Mouse (Mus musculus) CH12.LX (cell line): ENCODE data around the gene Defb7. TPM values are rescaled to one million over a fixed set of nuclear protein-coding genes. Genes with fewer than 3 reads are reported as not detected.

Experiments
- DNase-seq: peaks from one replicate; pipeline ENCODE4 v3.0.0-alpha.2; 2013; ENCODE audit errors: extremely low read depth
- H3K27ac ChIP-seq: 2 replicates; pipeline ENCODE4 v1.5.1; 2012; ENCODE audit warnings: low read depth, mild to moderate bottlenecking, control low read depth, moderate library complexity; ENCODE audit not compliant: insufficient read depth
- H3K27me3 ChIP-seq: replicated peaks from 2 replicates; pipeline ENCODE3; 2012; ENCODE audit warnings: inconsistent platforms
- H3K36me3 ChIP-seq, 2 experiments: replicated peaks in 1 of 2; 2 replicates each; pipeline versions ENCODE3 to v1.6.1; 2012; ENCODE audit warnings: inconsistent platforms in 1 of 2, low read length in 1 of 2, mild to moderate bottlenecking in 1 of 2, mixed read lengths in 1 of 2, moderate library complexity in 1 of 2; ENCODE audit not compliant: control insufficient read depth in 1 of 2, insufficient read depth in 1 of 2
- H3K4me1 ChIP-seq, 2 experiments: 2 replicates each; pipeline ENCODE4 v1.6.1; 2012; ENCODE audit warnings: inconsistent platforms in 1 of 2, moderate library complexity in 1 of 2; ENCODE audit not compliant: insufficient read depth in 2 of 2, control insufficient read depth in 1 of 2
- H3K4me2 ChIP-seq: 2 replicates; pipeline ENCODE4 v1.6.1; 2012; ENCODE audit warnings: low read depth, mild to moderate bottlenecking, control low read depth; ENCODE audit not compliant: poor library complexity, insufficient read depth, severe bottlenecking
- H3K4me3 ChIP-seq, 3 experiments: fragments of 150-350 bp in 1 of 3; sonication (generic) in 1 of 3; replicated peaks in 1 of 3; 2 replicates each; pipeline versions ENCODE3 to v1.5.1; 2011 to 2012; ENCODE audit warnings: low read depth in 2 of 3, low read length in 2 of 3, mild to moderate bottlenecking in 2 of 3, moderate library complexity in 2 of 3, control low read depth in 1 of 3, improper control_type of control experiment in 1 of 3, inconsistent platforms in 1 of 3, mixed read lengths in 1 of 3; ENCODE audit not compliant: poor library complexity in 1 of 3
- H3K79me2 ChIP-seq: replicated peaks from 2 replicates; pipeline ENCODE4 v1.6.1; 2012; ENCODE audit warnings: mild to moderate bottlenecking, moderate library complexity; ENCODE audit not compliant: control insufficient read depth, poor library complexity, insufficient read depth, severe bottlenecking; ENCODE audit errors: extremely low read depth
- H3K9ac ChIP-seq: 2 replicates; pipeline ENCODE4 v1.6.1; 2012; ENCODE audit warnings: low read depth, mild to moderate bottlenecking, control low read depth, moderate library complexity; ENCODE audit not compliant: insufficient read depth
- H3K9me3 ChIP-seq: replicated peaks from 2 replicates; pipeline ENCODE3; 2012; ENCODE audit warnings: low read length, inconsistent platforms, mixed read lengths
- CHD1 ChIP-seq: IDR thresholded peaks from 2 replicates; pipeline ENCODE4 v1.6.1; 2012; ENCODE audit warnings: low read depth, low read length, improper control_type of control experiment, inconsistent platforms
- CTCF ChIP-seq, 2 experiments: IDR thresholded peaks in 1 of 2; conservative IDR thresholded peaks in 1 of 2; 2 replicates each; pipeline ENCODE4 v1.5.1; 2011 to 2012; ENCODE audit warnings: low read depth in 2 of 2, low read length in 2 of 2, improper control_type of control experiment in 1 of 2, inconsistent platforms in 1 of 2, mild to moderate bottlenecking in 1 of 2, moderate library complexity in 1 of 2
- E2F4 ChIP-seq: IDR thresholded peaks from 2 replicates; pipeline ENCODE4 v1.6.1; 2011; ENCODE audit warnings: low read depth, low read length, improper control_type of control experiment; ENCODE audit not compliant: insufficient replicate concordance
- EP300 ChIP-seq: IDR thresholded peaks from 2 replicates; pipeline ENCODE4 v1.6.1; 2011; ENCODE audit warnings: low read length, improper control_type of control experiment
- ETS1 ChIP-seq: conservative IDR thresholded peaks from 2 replicates; pipeline ENCODE4 v1.6.1; 2012; ENCODE audit warnings: low read depth, mild to moderate bottlenecking, inconsistent platforms, low read length, improper control_type of control experiment, moderate library complexity
- GABPA ChIP-seq: IDR thresholded peaks from 2 replicates; pipeline ENCODE4 v1.6.1; 2012; ENCODE audit warnings: low read depth, low read length, improper control_type of control experiment, inconsistent platforms; ENCODE audit not compliant: insufficient replicate concordance
- HCFC1 ChIP-seq: IDR thresholded peaks from 2 replicates; pipeline ENCODE4 v1.6.1; 2012; ENCODE audit warnings: low read depth, mild to moderate bottlenecking, inconsistent platforms, low read length, improper control_type of control experiment
- IRF4 ChIP-seq: IDR thresholded peaks from 2 replicates; pipeline ENCODE4 v1.6.1; 2014; ENCODE audit warnings: low read depth, mild to moderate bottlenecking, inconsistent platforms, low read length, improper control_type of control experiment
- JUND ChIP-seq: conservative IDR thresholded peaks from 2 replicates; pipeline ENCODE4 v1.6.1; 2011; ENCODE audit warnings: low read depth, low read length, improper control_type of control experiment
- KAT2A ChIP-seq: IDR thresholded peaks from 2 replicates; pipeline ENCODE4 v1.6.1; 2012; ENCODE audit warnings: low read length, improper control_type of control experiment, inconsistent platforms; ENCODE audit not compliant: insufficient replicate concordance
- MAFK ChIP-seq: IDR thresholded peaks from 2 replicates; pipeline ENCODE4 v1.6.1; 2011; ENCODE audit warnings: low read length, improper control_type of control experiment; ENCODE audit not compliant: insufficient replicate concordance
- MAX ChIP-seq: IDR thresholded peaks from 2 replicates; pipeline ENCODE4 v1.6.1; 2011; ENCODE audit warnings: low read length, improper control_type of control experiment
- MAZ ChIP-seq: IDR thresholded peaks from 2 replicates; pipeline ENCODE4 v1.6.1; 2012; ENCODE audit warnings: low read depth, mild to moderate bottlenecking, inconsistent platforms, low read length, improper control_type of control experiment, moderate library complexity
- MEF2A ChIP-seq: IDR thresholded peaks from 2 replicates; pipeline ENCODE4 v1.6.1; 2014; ENCODE audit warnings: low read depth, mild to moderate bottlenecking, inconsistent platforms, low read length, improper control_type of control experiment, borderline replicate concordance
- MYC ChIP-seq: IDR thresholded peaks from 2 replicates; pipeline ENCODE4 v1.6.1; 2011; ENCODE audit warnings: low read depth, mild to moderate bottlenecking, improper control_type of control experiment, low read length
- NELFE ChIP-seq: IDR thresholded peaks from 2 replicates; pipeline ENCODE4 v1.6.1; 2011; ENCODE audit warnings: low read depth, low read length, improper control_type of control experiment
- PAX5 ChIP-seq: IDR thresholded peaks from 2 replicates; pipeline ENCODE4 v1.6.1; 2012; ENCODE audit warnings: low read length, inconsistent platforms, mixed read lengths
- POLR2A ChIP-seq: IDR thresholded peaks from 2 replicates; pipeline ENCODE4 v1.6.1; 2011; ENCODE audit warnings: low read depth, mild to moderate bottlenecking, improper control_type of control experiment, low read length
- POLR2AphosphoS2 ChIP-seq: IDR thresholded peaks from 2 replicates; pipeline ENCODE4 v1.6.1; 2011; ENCODE audit warnings: low read depth, low read length, improper control_type of control experiment
- RAD21 ChIP-seq: IDR thresholded peaks from 2 replicates; pipeline ENCODE4 v1.6.1; 2011; ENCODE audit warnings: low read depth, mild to moderate bottlenecking, low read length, improper control_type of control experiment, moderate library complexity
- RCOR1 ChIP-seq: conservative IDR thresholded peaks from 2 replicates; pipeline ENCODE4 v1.6.1; 2012; ENCODE audit warnings: low read depth, mild to moderate bottlenecking, inconsistent platforms, low read length, improper control_type of control experiment
- SIN3A ChIP-seq: IDR thresholded peaks from 2 replicates; pipeline ENCODE4 v1.6.1; 2012; ENCODE audit warnings: low read length, improper control_type of control experiment, inconsistent platforms
- TBP ChIP-seq: conservative IDR thresholded peaks from 2 replicates; pipeline ENCODE4 v1.6.1; 2011; ENCODE audit warnings: low read depth, low read length, improper control_type of control experiment
- ZC3H11A ChIP-seq: IDR thresholded peaks from 2 replicates; pipeline ENCODE4 v1.6.1; 2012; ENCODE audit warnings: low read depth, mild to moderate bottlenecking, inconsistent platforms, low read length, improper control_type of control experiment
- ZKSCAN1 ChIP-seq: IDR thresholded peaks from 2 replicates; pipeline ENCODE4 v1.6.1; 2012; ENCODE audit warnings: low read depth, inconsistent platforms, low read length, improper control_type of control experiment, borderline replicate concordance
- ZMIZ1 ChIP-seq: IDR thresholded peaks from 2 replicates; pipeline ENCODE4 v1.6.1; 2012; ENCODE audit warnings: low read depth, mild to moderate bottlenecking, inconsistent platforms, low read length, improper control_type of control experiment
- dilution Hi-C: fragments of 300-500 bp; cut with MboI; formaldehyde crosslinking; loops from 2 replicates; pipeline ENCODE4 v1.14.3; 2020; ENCODE audit warnings: low sequenced_read_pairs; ENCODE audit not compliant: extremely low pct_unique_long_range_greater_than_20kb, extremely low pct_ligation_motif_present
- in situ Hi-C: fragments of 300-500 bp; cut with MboI; formaldehyde crosslinking; loops from 3 replicates; pipeline ENCODE4 v1.14.3; 2019; ENCODE audit warnings: low sequenced_read_pairs, low pct_ligation_motif_present, low pct_unique_long_range_greater_than_20kb, mixed read lengths
- polyA plus RNA-seq: library from polyadenylated mRNA; unstranded; fragments of >175 nt; gene quantifications from 2 replicates; pipeline ENCODE4 v1.2.1, GENCODE M21; 2012; ENCODE audit warnings: low read depth; ENCODE audit not compliant: insufficient read length
- total RNA-seq, 2 experiments: library from RNA; depleted of rRNA; stranded (reverse); fragments of 300-350 nt in 1 of 2; fragments of >200 nt in 1 of 2; gene quantifications; 2 replicates each; pipeline ENCODE4 v1.2.3; 2012 to 2014

Defb7 gene
- total and polyA plus RNA-seq, 3 experiments = not detected

DNA sequence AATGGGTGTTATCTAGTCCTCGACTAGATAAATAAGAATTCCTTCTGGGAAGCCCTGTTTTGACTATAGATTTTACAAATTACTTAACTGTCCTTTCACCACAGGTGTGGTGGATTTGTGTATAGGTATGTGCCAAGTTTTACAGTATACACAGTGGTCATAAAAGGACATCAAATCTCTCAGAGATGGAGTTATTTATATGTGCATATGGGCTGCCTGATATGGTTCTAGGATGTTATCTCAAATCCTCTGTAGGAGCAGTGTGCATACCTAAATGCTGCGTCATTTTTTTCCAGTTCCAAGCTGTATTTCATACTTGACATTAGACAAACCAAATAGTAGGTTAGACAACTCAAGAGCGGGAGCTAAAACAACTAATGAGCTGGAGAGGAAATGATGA lies 33.5 kb upstream of the Defb7 start:
- no peaks in the 10 kb centered on the region for H3K4me1 ChIP-seq
- dilution Hi-C loops = no loop called here
- H3K79me2 ChIP-seq = no peaks in the 10 kb centered on the region
- no peak overlapping the region for H3K4me2 ChIP-seq
- TF ChIP-seq IRF4 (no peak), POLR2A (no peak), E2F4 (no peak)
- TF ChIP-seq, all 38 proteins: peak for 0
- Histone ChIP-seq H3K27me3 (peaks cover 21% of the 10 kb centered on the region), H3K36me3 (no peaks in the 10 kb centered on the region), H3K9me3 (no peaks in the 10 kb centered on the region), H3K4me3 (no peak overlapping the region), H3K9ac (no peak overlapping the region), H3K27ac (no peak overlapping the region)
- no peak for DNase-seq
- in situ Hi-C loops = no loop called here

DNA sequence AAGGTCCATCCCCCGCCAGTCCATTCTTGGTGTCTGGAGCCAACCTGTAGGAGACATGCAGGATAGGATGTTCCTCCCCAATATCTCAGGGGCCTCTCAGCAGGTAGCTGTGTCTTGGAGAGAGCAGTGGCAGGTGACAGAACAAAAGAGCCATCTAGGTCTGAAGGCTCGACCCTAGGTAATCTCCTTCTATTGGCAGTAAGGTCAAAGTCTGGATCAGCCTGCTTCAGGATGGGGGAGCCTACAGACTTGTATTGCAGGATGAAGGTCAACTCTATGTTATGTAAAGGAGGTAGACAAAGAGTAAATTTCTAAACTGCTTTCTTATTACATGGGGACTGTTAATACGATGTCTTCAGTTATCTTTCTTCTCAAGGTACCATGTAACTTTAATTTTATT lies 25.9 kb upstream of the Defb7 start:
- DNase-seq = no peak
- Histone ChIP-seq H3K27ac (no peak overlapping the region), H3K36me3 (no peaks in the 10 kb centered on the region), H3K9ac (no peak overlapping the region), H3K79me2 (no peaks in the 10 kb centered on the region), H3K4me2 (no peak overlapping the region), H3K4me3 (no peak overlapping the region), H3K4me1 (no peaks in the 10 kb centered on the region), H3K27me3 (peaks cover 22% of the 10 kb centered on the region), H3K9me3 (no peaks in the 10 kb centered on the region)
- dilution Hi-C loops = no loop called here
- in situ Hi-C loops = no loop called here
- no peak for TF ChIP-seq HCFC1
- TF ChIP-seq MEF2A = no peak
- no peak for TF ChIP-seq RCOR1
- no peak for TF ChIP-seq MAZ
- TF ChIP-seq IRF4 = no peak
- no peak for TF ChIP-seq GABPA
- no peak for TF ChIP-seq ETS1
- TF ChIP-seq MYC = no peak
- no peak for TF ChIP-seq ZKSCAN1
- no peak for TF ChIP-seq POLR2AphosphoS2
- no peak for TF ChIP-seq EP300
- TF ChIP-seq SIN3A = no peak
- no peak for TF ChIP-seq RAD21

DNA sequence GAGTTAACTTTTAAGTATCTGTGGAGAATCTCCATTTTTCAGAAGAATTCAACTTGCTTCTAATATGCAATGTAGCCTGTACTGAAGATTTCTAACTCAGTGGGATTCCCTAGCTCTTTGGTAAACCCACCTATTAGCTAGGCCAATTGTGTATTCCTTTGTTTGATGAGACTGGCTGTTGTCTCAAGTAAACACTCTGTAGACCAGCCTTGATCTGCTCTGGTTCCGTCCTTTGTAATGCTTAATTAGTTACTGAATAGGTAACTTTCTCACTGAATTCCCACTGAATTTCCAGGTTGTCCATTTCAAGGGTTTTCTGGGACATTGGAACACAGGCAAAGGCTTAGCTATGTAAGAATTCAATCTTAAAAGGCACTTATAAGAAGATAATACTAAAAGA lies 5.6 kb downstream of the Defb7 start:
- H3K4me1 ChIP-seq = no peaks in the 10 kb centered on the region
- no peaks in the 10 kb centered on the region for H3K79me2 ChIP-seq
- in situ Hi-C loops = no loop called here
- H3K27me3 ChIP-seq = peaks cover 35% of the 10 kb centered on the region
- no peak overlapping the region for H3K4me2 ChIP-seq
- H3K9ac ChIP-seq = no peak overlapping the region
- H3K4me3 ChIP-seq = no peak overlapping the region
- no peak for TF ChIP-seq POLR2A
- no peak for TF ChIP-seq ZMIZ1
- TF ChIP-seq CHD1 = no peak
- TF ChIP-seq E2F4 = no peak
- TF ChIP-seq RAD21 = no peak
- TF ChIP-seq MAZ = no peak
- TF ChIP-seq KAT2A = no peak
- TF ChIP-seq MAFK = no peak
- TF ChIP-seq NELFE = no peak
- TF ChIP-seq ZC3H11A = no peak
- TF ChIP-seq ZKSCAN1 = no peak
- TF ChIP-seq MEF2A = no peak
- no peak for TF ChIP-seq TBP
- no peak for TF ChIP-seq EP300
- no peak for TF ChIP-seq CTCF (conservative IDR thresholded peaks at IDR 0.05 in 1 of 2, IDR thresholded peaks at IDR 0.05 in 1 of 2; ENCODE audit: low read depth in 2 of 2, low read length in 2 of 2)
- no peak for TF ChIP-seq SIN3A
- TF ChIP-seq JUND = no peak
- TF ChIP-seq MAX = no peak
- TF ChIP-seq ETS1 = no peak
- TF ChIP-seq PAX5 = no peak
- no peaks in the 10 kb centered on the region for H3K9me3 ChIP-seq
- DNase-seq = no peak
- dilution Hi-C loops = no loop called here
- no peaks in the 10 kb centered on the region for H3K36me3 ChIP-seq
- H3K27ac ChIP-seq = no peak overlapping the region
